Mouse (Mus musculus) cerebellum, adult 8-10 months (tissue): ENCODE data around the gene Slc27a3.
A peak's percentile ranks its signal among the peaks of the same experiment; 100 is the strongest.
"Not testable (repeated sequence)": the region's sequence is repeated elsewhere in the genome, so short reads cannot be mapped to it uniquely, and the experiment has no call there.

ENCODE experiments used
- DNase-seq: peaks from one replicate; pipeline ENCODE4 v3.0.0; 2022

Gene Slc27a3

DNA sequence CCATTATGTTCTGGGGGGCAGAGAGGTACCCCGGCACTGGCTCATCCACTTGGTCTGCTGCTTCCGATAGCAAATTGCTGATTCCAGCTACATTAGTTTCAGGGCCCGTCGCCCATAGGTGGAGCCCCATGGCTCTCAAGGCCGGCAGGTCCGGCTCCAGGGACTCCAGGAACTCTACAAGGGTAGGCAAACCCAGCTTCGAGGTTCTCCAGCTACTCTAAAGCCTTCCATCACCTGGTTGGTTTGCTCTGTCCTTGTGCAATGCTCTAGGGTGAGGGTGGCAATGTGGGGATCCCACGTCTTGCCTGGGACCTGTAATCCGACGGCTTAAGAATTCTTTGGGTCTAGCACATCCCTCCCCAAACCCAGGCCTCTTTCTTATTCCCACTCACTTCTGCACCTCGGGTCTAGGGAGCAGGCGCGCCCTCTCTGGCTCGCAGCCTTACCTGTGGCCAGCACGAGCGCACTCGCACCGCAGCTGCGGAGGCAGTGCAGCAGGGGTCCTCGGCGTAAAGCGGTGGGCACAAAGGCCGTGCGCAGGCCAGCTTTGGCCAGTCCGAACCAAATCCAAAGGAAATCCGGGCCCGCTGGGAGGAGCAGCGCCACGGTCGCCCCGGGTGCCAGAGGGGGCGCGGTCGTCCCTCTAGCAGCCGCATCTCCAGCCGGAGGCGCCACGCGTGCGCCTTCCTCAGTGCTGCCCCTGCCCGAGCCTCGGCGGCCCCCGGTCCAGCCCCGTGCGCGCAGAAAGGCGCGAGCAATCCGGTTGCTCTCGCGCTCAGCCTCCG is 820 bp downstream of the Slc27a3 start:
- DNase-seq = peak; percentile 23

DNA sequence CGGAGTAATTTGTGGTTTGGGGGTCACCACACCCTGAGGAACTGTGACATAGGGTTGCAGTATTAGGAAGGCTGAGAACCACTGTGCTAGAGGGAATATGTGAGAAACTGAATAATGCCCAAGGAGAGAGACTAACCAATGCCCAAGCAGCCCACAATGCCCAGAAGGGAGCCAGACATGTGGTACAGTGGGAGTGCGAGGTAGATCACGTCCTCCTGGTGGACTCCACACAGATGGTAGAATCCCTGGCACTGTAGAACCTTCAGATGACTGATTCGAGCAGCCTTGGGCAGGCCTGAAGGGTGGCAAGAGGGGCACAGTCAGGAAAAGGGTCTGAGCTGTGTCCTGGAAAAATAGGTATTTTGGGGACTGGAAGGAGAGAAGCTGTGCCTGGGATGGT is 1.5 kb downstream of the Slc27a3 start:
- DNase-seq = no peak

DNA sequence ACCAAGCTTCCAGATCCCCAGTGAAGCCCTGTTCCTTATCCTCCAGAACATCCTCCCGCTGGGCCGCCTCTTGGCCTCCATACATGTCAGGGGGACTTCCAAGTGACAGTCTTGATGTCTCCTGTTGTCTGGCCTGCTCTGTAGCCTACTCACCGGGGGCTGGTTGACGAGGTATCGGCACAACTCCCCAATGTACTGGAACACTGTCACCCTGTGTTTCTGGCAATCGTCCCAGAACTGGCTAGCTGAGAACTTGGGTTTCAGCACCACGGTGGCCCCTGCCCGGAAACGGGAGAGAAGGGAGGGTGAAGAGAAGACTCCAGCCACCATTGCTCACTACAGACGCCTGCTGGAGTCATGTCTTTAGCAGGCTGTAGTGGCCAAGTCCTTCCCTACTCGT is 2.3 kb downstream of the Slc27a3 start:
- no peak for DNase-seq

DNA sequence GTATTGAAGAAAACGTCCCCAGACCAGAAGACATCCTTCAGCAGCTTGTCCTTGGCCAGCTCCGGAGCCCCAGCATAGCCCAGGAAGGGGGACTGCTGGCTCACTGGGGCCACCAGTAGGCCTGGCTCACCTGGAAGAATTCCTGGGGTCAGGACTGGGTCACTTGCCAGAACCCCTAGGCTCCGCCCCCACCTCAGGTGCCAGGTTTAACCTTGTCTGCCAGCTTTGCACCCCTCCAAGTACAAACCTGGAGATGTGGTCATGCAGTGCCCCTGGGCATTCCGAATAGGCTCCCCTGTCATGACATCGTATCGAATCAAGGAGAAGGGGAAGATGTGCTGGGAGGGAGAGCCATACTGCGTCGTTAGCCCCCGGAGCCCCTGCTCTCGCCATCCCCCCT is 2.9 kb downstream of the Slc27a3 start:
- DNase-seq = no peak

- no peak for DNase-seq
These were observed 4.8 kb downstream of the Slc27a3 start for GRCm38 (mm10) chr3:90384851-90385375.

DNA sequence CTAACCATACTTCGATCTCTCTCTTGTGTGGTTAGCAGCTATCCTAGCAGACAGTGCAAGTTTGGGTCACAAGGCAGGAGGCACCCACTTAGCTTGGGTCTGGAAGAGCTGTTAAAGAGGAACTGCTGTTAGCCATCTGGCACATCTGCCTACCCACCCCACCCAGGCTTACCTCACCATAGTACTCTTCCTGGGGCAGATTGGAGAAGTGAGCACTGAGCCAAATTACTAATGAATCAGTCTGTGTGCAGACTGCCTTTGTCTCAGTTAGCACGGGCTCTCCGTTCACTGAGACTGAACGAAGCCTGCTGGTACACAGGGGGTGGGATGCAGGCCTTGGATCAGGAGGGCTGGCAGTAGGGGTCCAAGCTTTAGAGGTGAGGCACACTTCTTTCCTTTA is 6.0 kb downstream of the Slc27a3 start:
- DNase-seq = no peak

- no peak for DNase-seq
These were observed 8.0 kb downstream of the Slc27a3 start for GRCm38 (mm10) chr3:90381727-90382126.

- no peak for DNase-seq
These were observed 11.2 kb downstream of the Slc27a3 start for GRCm38 (mm10) chr3:90378496-90378895.

GRCm38 (mm10) chr3:90376247-90376585 is 13.5 kb downstream of the Slc27a3 start:
- no peak for DNase-seq

- no peak for DNase-seq
These were observed 14.0 kb downstream of the Slc27a3 start for GRCm38 (mm10) chr3:90375562-90376246.

GRCm38 (mm10) chr3:90374368-90374767 is 15.4 kb downstream of the Slc27a3 start:
- no peak for DNase-seq

DNA sequence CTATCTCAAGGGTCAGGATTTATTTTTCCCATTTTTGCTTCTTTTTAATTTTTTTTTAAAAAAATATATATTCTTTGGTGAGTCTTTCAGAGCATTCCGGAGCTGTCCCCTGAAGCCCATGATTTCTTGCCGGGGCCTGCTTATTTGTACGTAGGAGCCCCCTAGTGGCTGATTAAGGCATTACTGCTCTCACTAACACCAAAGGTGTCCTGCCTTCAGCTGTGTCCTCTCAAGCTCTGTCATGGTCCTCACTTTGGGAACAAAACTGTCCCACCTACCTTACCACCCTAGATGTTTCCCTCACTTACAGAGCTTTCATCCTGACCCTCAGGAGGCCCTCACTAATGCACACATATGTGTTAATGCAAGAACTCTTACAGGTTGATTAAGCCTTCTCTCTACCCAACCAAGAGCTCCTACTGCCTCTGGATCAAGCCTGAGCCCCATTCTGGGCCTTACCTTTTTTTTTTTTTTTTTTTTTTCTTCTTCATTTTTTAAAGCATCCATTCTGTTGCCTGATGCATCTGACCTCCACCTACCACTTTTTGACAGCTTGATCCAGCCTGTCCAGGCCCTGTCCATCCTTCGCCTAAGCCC is 16.2 kb downstream of the Slc27a3 start:
- DNase-seq = peak; percentile 87

- no peak for DNase-seq
These were observed 16.9 kb downstream of the Slc27a3 start for GRCm38 (mm10) chr3:90372817-90373216.

DNA sequence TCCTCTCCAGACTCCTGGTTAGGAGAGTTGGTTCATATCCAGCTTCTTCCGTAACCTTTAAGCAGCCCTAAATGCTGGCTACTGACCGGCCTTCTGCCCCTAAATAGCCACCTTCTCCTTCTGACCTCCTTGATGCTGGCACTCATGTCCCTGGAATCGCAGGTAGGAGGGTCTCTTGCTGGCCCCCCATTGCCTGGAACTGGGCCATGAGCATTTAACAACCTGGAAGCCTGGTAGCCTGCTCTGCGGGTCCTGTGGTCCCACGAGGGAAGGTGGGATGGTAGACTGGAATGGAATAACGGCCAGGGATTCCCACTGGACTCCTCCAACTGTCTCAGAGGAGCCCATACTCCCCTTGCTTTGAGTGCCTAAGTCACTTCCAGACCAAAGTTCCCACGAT is 17.9 kb downstream of the Slc27a3 start:
- DNase-seq = no peak

- DNase-seq = no peak
These were observed 20.7 kb downstream of the Slc27a3 start for GRCm38 (mm10) chr3:90369041-90369440.

DNA sequence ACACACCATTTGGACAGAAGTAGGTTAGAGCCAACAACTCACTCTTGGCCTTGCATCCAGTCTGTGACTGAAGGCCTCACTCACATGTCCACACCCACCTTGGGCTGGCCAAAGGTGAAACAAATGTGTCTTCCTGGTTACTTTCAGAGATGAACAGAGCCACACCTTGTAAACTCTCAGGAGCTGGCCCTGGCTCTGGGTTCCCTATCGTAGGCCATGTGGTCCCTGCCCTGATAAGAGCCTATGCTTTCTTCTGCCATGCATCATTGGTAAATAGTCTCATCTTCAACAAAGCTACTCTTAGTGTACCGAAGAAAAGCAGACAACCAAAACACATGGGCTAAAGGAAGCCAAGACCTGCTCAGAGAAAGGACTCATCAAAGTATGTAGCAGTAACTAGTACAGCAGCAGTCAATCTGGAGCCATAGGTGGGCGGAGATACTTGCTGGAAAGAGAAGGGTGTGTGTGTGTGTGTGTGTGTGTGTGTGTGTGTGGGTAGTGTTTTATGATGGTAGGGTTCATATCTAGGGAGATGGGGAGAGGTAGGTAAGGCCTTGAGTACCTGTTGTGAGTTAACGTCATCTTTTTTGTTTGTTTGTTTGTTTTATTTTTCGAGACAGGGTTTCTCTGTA is 22.6 kb downstream of the Slc27a3 start:
- DNase-seq = no peak

DNA sequence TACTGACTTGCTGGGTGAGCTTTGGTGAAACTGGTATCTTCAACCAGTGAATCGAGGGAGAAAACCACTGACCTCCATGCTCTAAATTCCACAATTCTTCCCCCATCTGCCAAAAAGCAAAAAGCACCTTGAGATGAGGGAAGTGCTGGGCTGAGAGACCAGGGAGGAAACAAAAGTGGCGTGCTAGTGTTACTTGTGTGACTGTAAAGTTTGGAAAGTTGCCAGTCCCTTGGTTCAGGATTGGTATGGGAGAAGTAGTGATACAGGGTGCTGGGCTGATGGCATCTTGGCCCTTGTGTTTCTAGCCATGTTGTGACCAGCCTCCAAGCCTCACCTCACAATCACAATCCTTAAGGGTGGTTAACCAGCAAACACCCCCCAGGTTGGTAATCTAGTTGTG is 27.4 kb downstream of the Slc27a3 start:
- no peak for DNase-seq

GRCm38 (mm10) chr3:90361476-90361875 is 28.3 kb downstream of the Slc27a3 start:
- DNase-seq = no peak

DNA sequence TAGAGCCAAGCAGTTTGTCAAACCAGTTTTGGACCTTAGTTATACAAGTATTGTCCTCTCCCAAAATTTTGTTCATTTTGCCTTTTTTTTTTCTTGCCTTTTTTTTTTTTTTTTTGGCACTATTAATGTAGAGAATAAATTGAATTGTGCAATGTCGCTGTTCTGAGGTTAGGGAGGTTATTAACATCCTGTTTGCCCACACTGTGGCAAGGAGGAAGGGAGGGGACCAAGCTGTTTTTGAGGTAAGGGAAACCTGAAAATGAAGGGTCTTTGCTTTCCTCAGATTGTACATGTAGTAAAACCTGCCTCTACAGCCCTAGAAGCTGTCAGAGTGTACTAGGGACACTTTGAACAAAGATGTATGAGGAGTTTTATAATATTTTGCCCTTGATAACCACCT is 30.5 kb downstream of the Slc27a3 start:
- no peak for DNase-seq

- no peak for DNase-seq
These were observed 31.8 kb downstream of the Slc27a3 start for GRCm38 (mm10) chr3:90357959-90358358.

GRCm38 (mm10) chr3:90347847-90348246 is 41.9 kb downstream of the Slc27a3 start:
- DNase-seq = no peak

DNA sequence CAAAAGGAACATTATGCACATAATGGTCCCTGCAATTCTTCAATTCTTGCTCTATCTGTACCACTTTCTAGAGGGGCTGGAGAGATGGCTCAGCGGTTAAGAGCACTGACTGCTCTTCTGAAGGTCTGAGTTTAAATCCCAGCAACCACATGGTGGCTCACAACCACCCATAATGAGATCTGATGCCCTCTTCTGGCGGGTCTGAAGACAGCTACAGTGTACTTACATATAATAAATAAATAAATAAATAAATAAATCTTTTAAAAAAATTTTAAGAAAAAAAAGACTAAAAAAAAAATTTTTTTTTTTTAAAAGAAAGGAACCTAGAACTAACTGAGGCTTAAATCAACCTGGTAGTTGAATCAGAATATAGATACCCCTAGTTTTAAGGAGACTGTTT is 46.9 kb downstream of the Slc27a3 start:
- DNase-seq = not testable (repeated sequence)

DNA sequence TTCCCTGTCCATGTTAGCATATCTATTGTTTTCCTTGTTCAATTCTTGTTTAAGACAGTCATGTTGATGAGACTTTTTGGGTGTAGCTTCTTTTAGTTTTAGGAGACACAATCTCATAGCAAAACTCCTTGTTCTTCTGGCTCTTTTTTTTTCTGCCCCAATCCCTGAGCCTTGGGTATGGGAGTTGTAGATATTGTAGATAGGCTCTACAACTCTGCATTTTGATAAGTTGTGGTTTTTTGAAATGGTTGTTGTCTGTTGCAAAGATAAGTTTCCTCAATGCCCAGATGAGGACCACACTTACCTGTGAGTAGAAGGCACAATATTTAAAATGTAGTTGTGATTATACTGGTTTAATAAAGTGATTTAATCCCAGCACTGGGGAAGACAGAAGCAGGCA is 49.6 kb downstream of the Slc27a3 start:
- DNase-seq = no peak

GRCm38 (mm10) chr3:90338190-90338589 is 51.5 kb downstream of the Slc27a3 start:
- no peak for DNase-seq
